Mouse (Mus musculus): ENCODE measurements around the gene Ano9.

Ano9 gene

DNA sequence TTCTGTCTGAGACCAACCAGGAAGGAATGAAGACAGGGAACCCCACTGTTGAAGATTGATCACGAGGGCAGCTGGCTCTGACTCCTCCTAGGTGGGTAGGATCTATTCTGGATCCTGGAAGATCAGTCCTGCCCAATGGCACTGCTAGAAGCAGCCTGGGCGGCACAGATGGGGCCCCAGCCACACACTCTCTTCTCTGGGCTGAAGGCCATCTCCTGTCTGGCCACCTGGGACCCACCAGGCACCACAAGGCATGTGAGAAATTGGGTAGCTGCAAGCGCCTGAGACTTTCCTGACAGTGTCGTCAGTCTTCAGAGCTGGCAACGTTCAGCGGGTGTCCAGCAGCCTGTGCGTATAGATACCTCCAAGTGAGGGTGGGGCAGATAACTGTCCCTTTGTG lies 55.1 kb downstream of the Ano9 start:
- DNase-seq (ENCODE audit: low spot score) = no peak

DNA sequence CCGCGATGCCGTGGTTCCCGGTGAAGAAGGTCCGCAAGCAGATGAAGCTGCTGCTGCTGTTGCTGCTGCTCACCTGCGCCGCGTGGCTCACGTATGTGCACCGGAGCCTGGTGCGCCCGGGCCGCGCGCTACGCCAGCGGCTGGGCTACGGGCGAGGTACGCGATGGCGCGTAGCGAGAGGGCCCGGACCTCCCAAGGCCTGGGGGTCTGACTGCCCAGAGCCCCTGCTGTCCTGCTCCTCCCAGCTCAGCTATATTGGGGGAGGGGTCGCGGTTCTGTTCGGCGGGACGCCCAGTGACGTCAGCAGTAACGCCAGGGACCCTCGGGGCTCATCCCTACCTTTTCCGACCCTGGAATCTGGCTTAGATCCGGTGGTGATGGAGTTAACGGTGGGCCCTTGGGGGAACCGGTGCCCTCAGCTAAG lies 56.3 kb downstream of the Ano9 start:
- DNase-seq (ENCODE audit: low spot score) = no peak

DNA sequence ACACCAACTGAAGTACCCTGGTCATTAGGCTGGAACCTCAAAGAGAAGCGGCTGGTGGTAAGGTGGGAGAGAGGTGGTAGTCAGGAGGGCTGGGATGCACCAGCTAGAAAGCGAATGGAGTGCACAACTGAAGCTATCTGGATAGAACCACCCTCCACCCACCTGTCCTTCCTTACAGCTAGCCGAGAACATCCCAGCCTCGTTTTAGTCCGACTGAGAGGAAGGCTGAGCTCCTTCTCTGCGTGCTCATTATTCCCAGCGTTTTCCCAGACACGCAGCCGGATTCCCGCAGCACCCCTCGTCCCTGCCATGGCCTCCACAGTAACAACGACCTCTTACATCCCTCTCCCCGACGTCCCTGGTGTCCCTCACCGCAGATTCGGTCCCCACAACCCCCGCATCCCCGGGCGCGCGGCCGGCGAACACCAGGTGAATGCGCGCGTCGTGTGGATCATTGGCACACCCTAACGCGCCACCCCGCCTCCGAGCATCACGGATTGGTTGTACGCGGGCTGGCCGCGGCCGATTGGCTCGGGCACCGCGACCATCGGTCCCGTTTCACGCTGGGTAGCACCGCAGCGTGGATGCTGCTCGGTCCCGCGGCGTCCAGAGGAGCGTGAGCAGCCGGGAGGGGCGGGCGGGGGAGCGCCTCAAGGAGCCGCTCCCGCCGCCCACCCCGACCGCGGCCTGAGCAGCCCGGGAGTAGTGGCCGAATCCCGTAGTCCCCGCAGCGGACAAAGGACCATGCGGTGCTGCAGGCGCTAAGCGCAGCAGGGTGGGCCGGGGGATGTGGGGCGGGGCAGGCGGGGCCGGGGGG lies 57.0 kb downstream of the Ano9 start, which contains the start of gene B4galnt4:
B4galnt4 (plus strand) TSS at position 679 of the 817 bp plus-strand sequence.
- peak; percentile 28 for DNase-seq (ENCODE audit: low spot score)

DNA sequence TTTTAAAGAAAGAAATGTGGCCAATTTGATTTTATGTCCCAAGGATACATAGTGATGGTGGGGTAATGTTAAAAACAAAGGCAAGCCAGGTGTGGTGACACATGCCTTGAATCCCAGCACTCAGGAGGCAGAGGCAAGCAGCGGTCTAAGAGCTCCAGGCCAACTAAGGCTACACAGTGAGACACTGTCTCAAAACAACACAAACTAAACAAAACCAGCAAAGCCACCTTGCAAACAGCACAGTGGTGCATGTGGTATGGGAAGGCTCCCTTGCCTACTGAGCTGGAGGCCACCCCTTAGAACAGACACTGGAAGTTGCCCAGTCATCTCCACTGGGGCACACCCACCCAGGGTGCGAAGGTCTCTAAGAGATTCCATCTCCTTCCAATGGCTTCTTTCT lies 57.7 kb downstream of the Ano9 start:
- no peak for DNase-seq (ENCODE audit: low spot score)

DNA sequence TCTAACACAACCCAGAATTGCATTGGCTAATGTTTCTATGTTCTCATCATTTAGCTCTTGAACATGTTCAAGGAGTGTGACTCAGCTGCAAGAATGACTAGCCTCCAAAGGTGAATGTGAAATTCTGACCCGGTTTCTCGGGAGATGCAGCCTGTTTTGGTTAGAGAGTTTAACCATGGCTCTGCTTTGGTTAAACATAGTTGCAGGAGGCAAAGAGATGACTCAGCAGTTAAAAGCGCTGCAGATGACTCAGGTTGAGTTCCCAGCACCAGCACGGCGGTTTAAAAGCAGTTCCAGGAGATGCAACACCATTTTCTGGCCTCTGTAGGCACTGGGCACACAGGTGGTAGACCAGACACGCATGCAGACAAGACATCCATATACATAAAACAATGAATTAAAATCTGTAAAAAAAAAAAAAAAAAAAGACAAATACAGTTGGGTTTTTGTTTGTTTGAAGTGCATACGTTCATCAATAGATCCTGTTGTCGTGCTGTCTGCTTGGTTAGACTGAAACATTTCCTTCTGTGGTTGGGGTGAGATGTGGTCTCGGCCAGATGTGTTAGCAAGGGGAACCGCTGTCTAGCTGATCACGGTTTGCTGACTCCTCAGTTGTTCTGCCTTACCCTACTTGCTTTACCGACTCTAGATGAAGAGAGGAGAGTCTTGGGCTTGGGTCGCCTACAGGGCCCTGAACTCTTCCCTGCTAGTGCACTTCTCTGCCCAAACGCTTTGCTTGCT lies 58.8 kb downstream of the Ano9 start:
- DNase-seq (ENCODE audit: low spot score) = peak; percentile 59

DNA sequence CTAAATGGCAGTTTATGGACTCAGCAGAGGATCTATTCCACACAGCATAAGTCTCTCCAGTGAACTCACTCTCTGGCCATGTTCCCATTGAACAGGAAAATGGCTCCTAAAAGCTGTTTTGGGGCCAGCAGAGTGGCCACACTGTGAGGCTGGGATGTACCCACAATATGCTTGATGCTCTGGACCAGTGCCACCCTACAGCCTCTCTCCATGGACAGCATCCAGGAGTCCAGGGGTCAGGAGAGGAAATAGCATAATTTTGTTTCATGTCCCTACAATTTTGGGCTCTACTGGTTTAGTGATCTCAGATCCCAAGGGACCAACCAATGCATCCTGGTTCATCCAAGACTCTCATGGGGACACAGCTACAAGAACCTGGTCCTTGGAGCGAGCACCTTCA lies 60.1 kb downstream of the Ano9 start:
- no peak for DNase-seq (ENCODE audit: low spot score)

DNA sequence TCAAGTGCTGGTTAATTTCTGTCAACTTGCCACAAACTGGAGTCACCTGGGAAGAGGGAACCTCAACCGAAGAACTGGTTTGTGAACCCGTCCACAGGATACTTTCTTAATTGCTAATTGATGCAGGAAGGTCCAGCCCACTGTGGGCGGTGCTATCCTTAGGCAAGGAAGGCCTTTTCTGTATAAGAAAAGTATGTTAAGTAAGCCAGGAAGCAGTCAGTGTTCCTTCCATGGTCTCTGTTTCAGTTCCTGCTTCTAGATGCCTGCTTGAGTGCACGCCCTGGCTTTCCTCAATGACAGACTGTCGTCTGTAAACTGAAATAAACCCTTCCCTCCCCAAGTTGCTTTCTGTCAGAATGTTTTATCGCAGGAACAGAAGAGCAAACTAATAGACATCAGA lies 60.6 kb downstream of the Ano9 start:
- no peak for DNase-seq (ENCODE audit: low spot score)

DNA sequence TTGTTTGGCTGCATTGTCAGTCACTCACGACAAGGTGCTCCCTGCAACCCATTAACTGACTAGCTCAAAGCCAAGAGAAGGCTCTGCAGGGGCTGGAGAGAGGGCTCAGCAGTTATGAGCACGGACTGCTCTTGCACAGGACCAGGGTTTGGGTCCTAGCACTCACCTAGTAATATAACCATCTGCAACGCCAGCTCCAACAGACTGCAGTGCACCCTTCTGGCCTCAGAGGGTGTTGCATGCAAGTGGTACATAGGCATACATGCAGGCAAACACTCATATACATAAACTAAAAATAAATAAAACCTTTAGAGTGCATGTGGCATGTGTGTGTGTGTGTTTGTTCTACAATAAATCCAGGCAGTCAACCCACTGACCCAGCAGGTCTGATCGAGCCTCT lies 61.8 kb downstream of the Ano9 start:
- no peak for DNase-seq (ENCODE audit: low spot score)

DNA sequence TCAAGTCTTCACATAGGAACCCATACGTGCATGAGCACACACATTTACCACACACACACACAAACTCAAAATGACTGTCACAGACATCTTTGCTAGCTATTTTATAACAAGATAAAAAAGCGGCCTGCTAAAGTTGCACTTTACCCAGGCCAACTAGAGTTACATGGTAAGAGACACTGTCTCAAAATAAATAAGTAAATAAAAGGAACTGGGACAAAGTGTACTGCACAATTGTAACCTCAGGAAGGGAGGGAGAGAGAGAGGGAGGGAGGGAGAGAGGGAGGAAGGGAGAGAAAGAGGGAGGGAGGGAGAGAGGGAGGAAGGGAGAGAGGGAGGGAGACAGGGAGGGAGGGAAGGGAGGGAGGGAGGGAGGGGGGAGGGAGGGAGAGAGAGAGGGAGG lies 65.2 kb downstream of the Ano9 start:
- DNase-seq (ENCODE audit: low spot score) = no peak

DNA sequence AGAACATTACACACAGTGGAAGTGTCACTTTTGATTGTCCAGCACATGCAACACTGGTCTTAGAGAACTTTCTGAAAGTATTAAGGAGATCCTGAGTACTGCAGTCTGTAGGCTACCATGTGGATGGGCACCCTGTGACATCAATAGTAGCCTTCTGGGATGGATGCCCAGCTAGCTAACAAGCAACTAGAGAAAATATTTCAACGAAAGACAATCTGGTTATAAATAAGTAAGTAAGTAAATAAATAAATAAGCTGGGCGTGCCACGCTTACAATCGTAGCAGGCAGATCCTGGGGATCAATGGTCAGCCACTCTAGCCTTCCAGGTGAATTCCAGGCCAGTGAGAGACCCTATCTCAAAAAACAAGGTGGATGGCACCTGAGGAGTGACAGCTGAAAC lies 65.6 kb downstream of the Ano9 start:
- no peak for DNase-seq (ENCODE audit: low spot score)
